Mouse (Mus musculus): ENCODE results near the gene Fcrlb.

Gene Fcrlb

DNA sequence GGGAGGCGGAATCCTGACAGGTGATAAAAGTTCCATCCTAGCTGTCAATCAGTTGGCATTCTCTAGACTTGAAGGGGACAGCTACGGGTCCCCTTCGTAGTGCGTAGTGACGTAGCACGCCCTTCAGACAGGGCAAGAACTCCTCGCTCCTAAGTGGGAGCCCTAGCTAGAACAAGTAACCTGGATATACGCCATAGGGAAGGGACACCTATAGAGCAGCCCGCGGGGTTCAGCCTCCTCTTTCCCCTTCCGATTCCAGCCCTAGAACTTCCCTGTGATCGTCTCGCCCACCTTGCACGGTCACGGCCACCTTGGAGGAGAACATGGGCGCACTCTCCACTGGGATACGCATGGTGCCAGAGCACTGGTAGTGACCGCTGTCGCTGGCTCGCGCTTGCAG lies 4.4 kb downstream of the Fcrlb start:
- in situ Hi-C loops (cut with MboI; ENCODE audit: low sequenced_read_pairs) = no loop called here

DNA sequence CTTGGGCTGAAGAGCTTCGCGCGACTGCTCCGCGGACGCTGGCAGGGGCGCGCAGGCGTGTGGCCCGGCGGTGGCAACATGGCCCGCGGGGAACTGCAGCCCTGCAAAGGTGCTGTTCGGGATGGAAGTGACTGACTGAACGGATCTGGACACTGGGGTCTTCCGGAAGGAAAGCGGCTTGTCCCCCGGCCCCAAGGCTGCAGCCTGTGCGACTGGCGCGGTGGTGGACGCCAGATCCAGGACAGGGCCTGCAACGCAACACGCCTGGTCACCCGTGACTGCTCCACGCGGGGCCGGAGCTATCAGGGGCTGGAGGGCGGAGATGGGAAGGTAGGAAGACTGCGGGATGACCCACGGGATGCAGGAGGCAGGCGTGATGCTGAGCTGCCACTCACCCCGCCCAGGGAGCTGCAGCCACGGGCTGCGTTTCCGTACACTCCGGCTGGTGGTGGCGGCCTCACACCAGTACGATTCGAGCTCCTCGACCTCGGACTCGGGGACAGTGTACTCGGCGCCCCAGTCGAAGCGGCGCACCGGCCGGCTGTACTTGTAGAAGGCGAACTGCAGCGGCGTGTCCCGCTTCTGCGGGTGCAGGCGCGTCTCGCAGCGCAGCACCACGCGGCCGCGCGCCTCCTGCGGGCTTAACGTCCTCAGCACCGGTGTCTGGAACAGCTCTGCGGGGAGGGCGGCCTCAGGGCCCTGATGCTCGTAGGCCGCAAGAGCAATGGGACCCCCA lies 5.1 kb downstream of the Fcrlb start:
- in situ Hi-C loops (cut with MboI; ENCODE audit: low sequenced_read_pairs) = no loop called here

- in situ Hi-C loops (cut with MboI; ENCODE audit: low sequenced_read_pairs) = no loop called here
These were observed 5.7 kb downstream of the Fcrlb start for GRCm38 (mm10) chr1:170907111-170907455.

DNA sequence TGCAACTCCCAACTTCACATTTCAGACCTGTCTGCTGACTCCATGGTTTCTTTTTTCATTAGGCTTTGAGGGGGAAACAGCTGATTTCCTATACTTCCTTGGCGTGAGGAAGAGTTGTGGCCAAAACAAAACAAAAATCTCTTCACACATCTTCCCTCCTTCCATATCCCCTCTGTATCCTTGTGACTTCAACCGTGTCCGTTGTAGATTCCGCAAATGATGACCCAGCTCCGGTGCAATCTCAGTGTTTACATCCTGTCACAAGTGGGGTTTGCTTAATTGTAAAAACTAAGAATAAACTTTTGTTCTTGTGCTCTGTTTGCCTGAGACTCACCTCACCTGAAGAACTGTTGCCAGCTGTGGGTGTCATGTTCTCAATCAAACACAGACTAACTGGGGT lies 9.3 kb downstream of the Fcrlb start:
- in situ Hi-C loops (cut with MboI; ENCODE audit: low sequenced_read_pairs) = no loop called here

GRCm38 (mm10) chr1:170901536-170902238 lies 11.1 kb downstream of the Fcrlb start:
- in situ Hi-C loops (cut with MboI; ENCODE audit: low sequenced_read_pairs) = no loop called here

DNA sequence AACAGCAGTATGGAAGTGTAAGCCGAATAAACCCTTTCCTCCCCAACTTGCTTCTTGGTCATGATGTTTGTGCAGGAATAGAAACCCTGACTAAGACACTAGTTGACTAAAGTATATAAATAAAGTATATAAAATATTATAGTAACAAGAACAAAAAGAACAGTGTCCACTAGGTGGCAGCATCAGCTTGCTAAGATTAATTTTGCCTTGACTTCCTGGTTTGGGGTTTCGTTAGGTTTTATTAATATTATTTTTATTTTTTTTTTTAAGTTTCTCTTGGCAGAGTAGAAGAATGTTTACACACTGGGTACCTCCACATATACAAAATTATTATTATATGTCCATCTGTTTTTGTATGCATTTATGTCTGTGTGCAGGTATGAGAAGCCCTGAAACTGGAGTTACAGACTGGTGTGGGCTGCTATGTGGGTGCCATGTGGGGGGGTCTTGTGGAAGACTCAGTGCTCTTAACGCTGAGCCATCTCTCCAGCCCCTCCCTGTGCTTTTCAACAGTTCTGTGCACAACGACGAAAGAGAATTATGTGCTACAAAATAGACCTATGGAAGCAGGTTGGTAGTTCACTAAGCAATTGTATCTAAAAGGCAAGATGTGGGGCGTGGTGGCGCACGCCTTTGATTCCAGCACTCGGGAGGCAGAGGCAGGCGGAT lies 11.8 kb downstream of the Fcrlb start:
- in situ Hi-C loops (cut with MboI; ENCODE audit: low sequenced_read_pairs) = no loop called here

GRCm38 (mm10) chr1:170898413-170899075 lies 14.2 kb downstream of the Fcrlb start:
- in situ Hi-C loops (cut with MboI; ENCODE audit: low sequenced_read_pairs) = loop anchor here (5.0 to 10.0 kb wide), 3 partner anchors 94 to 336 kb away; partner anchors contain the start of gene Fcer1g

DNA sequence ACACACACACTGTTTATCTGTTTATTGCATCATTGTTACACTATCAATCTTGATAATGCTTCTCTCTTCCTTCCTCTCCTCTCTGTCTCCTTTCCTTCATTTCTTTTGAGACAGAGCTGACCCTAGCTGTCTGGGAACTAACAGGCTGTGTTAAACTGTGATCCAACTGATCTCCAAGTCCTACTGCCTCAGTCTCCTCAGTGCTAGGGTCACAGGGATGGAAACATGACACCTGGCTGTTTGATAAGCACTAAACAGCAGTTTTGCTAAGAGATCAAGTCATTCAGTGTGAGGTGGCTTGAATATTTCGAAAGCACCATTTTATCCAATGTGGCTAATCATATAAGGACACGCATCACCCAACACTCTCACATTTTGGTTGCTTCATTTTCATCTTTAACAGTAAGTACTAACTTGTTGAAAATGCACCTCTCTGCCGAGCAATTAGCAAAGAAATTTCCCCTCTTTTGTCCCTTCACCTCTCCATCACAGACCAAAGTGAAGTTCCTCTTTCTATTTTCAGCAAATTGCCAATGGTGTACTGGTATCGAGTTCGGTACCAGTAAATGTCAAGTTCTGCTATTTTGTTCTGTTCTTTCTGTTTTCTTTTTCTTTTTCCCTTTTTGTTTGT lies 16.0 kb downstream of the Fcrlb start:
- in situ Hi-C loops (cut with MboI; ENCODE audit: low sequenced_read_pairs) = loop anchor here (5.0 to 10.0 kb wide), 3 partner anchors 96 to 338 kb away; partner anchors contain the start of gene Fcer1g

GRCm38 (mm10) chr1:170894603-170895602 lies 17.8 kb downstream of the Fcrlb start:
- in situ Hi-C loops (cut with MboI; ENCODE audit: low sequenced_read_pairs) = loop anchor here (5.0 to 10.0 kb wide), 3 partner anchors 97 to 340 kb away; partner anchors contain the start of gene Fcer1g

GRCm38 (mm10) chr1:170892279-170892678 lies 20.5 kb downstream of the Fcrlb start:
- in situ Hi-C loops (cut with MboI; ENCODE audit: low sequenced_read_pairs) = loop anchor here (10.0 kb wide), 1 partner anchor 343 kb away; the partner anchor contains the start of gene Fcer1g

GRCm38 (mm10) chr1:170891646-170892045 lies 21.1 kb downstream of the Fcrlb start:
- in situ Hi-C loops (cut with MboI; ENCODE audit: low sequenced_read_pairs) = loop anchor here (10.0 kb wide), 1 partner anchor 343 kb away; the partner anchor contains the start of gene Fcer1g

- in situ Hi-C loops (cut with MboI; ENCODE audit: low sequenced_read_pairs) = no loop called here
These were observed 23.4 kb downstream of the Fcrlb start for GRCm38 (mm10) chr1:170889310-170889709.

- in situ Hi-C loops (cut with MboI; ENCODE audit: low sequenced_read_pairs) = no loop called here
These were observed 26.7 kb downstream of the Fcrlb start for GRCm38 (mm10) chr1:170886044-170886458.

DNA sequence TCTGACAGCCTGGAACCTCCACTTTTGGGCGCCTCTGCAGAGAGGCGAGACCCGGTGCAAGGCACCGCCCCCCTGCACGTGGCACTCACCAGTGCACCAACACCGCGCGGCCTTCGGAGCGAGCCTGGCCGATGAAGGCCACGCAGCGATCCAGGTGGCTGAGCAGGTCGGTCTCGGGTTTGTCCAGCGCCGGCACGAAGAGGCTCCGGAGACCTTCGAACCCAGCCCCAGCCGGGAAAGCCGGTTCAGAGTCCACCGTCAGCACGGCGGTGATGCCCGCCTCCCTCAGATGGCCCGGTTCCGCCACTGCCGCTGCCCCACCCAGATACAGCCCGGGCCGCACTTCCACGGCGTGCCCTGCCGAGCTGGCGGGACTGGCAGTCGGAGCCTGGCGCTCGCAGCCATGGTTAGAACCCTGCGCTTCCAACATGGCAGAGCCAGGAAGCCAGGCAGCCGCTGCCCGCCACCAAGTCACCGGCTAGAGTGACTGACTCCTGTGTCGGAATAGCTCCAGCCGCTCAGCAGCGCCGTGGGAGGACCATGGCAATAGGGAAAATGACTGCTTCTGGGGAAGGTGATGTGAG lies 27.7 kb downstream of the Fcrlb start, which contains the start of the genes Gm26620 and Dusp12:
Gene Gm26620, plus strand, starts transcription at position 88 of the 584 bp plus-strand sequence.
Gene Dusp12, minus strand, starts transcription at position 563 of the 584 bp plus-strand sequence.
- in situ Hi-C loops (cut with MboI; ENCODE audit: low sequenced_read_pairs) = no loop called here

DNA sequence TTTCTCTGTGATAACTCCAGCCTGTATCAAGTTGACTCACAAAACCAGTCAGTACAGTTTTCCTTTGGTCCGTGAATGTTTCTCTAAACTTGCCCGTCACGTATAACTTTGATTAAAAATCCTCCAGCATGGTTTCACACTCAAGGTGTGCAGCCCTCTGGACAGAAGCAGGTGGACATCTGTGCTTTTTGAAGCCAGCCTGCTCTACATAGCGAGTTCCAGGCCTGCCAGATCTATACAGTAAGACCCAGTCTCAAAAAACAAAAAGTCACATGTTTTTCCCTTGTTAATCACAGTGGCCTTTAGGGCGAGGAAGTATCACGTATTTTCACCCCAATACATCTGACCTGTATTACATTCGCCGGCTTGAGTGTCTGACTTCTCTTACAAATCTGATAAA lies 28.4 kb downstream of the Fcrlb start:
- in situ Hi-C loops (cut with MboI; ENCODE audit: low sequenced_read_pairs) = no loop called here

DNA sequence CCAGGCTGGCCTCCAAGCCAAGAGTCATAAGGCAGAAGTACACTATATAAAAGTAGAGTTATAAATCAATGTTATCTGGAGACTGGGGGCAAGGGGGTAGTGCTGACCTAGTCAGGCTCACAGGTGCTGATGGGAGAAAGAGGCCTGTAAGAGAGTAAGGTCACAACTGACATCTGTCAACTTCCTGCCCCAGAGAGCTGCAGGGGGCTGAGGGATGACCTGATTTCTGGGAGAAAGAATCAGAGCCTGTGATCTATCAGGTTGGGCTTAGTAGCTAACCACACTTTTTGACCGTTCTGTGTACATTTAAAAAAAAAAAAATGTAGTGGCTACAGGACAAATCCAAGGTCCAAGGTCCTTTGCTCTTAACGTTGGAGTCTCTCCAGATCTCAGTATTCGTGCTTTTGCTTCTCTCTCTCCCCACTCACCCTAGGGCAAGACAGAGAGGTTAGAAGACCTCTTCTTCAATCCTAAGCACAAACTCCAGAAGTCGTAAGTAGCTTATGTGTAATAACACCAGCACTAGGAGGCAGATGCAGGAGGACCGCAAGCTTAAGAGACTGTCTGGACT lies 29.7 kb downstream of the Fcrlb start:
- in situ Hi-C loops (cut with MboI; ENCODE audit: low sequenced_read_pairs) = no loop called here

- in situ Hi-C loops (cut with MboI; ENCODE audit: low sequenced_read_pairs) = no loop called here
These were observed 35.8 kb downstream of the Fcrlb start for GRCm38 (mm10) chr1:170876906-170877305.

GRCm38 (mm10) chr1:170875676-170876075 lies 37.1 kb downstream of the Fcrlb start:
- in situ Hi-C loops (cut with MboI; ENCODE audit: low sequenced_read_pairs) = no loop called here

Data from CH12F3 (cell line).